Mouse (Mus musculus) ES-Bruce4 (cell line): ENCODE results near the gene Sf3a2. TPM values are rescaled to one million over a fixed set of nuclear protein-coding genes. Genes with fewer than 3 reads are reported as not detected.

Experiments used
- H3K27ac ChIP-seq: 2 replicates; pipeline ENCODE4 v1.5.1; 2012; ENCODE audit warnings: low read length, inconsistent platforms; ENCODE audit not compliant: insufficient read depth
- H3K27me3 ChIP-seq: 2 replicates; pipeline ENCODE4 v1.6.1; 2012; ENCODE audit warnings: mild to moderate bottlenecking, low read length, inconsistent platforms; ENCODE audit not compliant: control insufficient read depth, poor library complexity, insufficient read depth, severe bottlenecking
- H3K36me3 ChIP-seq: 2 replicates; pipeline ENCODE4 v1.6.1; 2012; ENCODE audit warnings: inconsistent platforms, mild to moderate bottlenecking, low read length, moderate library complexity; ENCODE audit not compliant: control insufficient read depth, poor library complexity, insufficient read depth, severe bottlenecking
- H3K4me1 ChIP-seq: one replicate; pipeline ENCODE4 v1.8.1; 2011; ENCODE audit warnings: low read length; ENCODE audit not compliant: control insufficient read depth, insufficient read depth
- H3K4me3 ChIP-seq: 2 replicates; pipeline ENCODE4 v1.5.1; 2011; ENCODE audit warnings: low read depth, mild to moderate bottlenecking, low read length
- H3K9ac ChIP-seq: 2 replicates; pipeline ENCODE4 v1.6.1; 2012; ENCODE audit warnings: low read depth, mild to moderate bottlenecking, inconsistent platforms; ENCODE audit not compliant: poor library complexity, severe bottlenecking
- H3K9me3 ChIP-seq: replicated peaks from 2 replicates; pipeline ENCODE4 v1.6.1; 2012; ENCODE audit warnings: mild to moderate bottlenecking, low read length, inconsistent platforms; ENCODE audit not compliant: control insufficient read depth, poor library complexity, insufficient read depth, severe bottlenecking
- CTCF ChIP-seq: IDR thresholded peaks from one replicate; pipeline ENCODE4 v1.8.1; 2011; ENCODE audit warnings: low read depth, low read length
- EP300 ChIP-seq: IDR thresholded peaks from 2 replicates; pipeline ENCODE4 v1.6.1; 2011; ENCODE audit warnings: low read depth, low read length; ENCODE audit not compliant: insufficient read depth
- POLR2A ChIP-seq: IDR thresholded peaks from one replicate; pipeline ENCODE4 v1.8.1; 2011; ENCODE audit warnings: low read length; ENCODE audit not compliant: insufficient read depth
- polyA plus RNA-seq: library from polyadenylated mRNA; stranded (reverse); fragments of >200 nt; gene quantifications from 2 replicates; pipeline ENCODE4 v1.2.4, GENCODE M21; 2011; ENCODE audit warnings: low read depth; ENCODE audit not compliant: missing spikeins, insufficient read depth, insufficient read length

The Sf3a2 gene
- polyA plus RNA-seq, 1 experiment: 90.1 TPM

GRCm38 (mm10) chr10:80831136-80831535 is 33.1 kb downstream of the Sf3a2 start:
- no peak overlapping the region for H3K4me3 ChIP-seq
- 0 out of 2 replicates have a peak, but pooled peaks cover 1% of the 10 kb centered on the region for H3K27me3 ChIP-seq
- peaks cover 3% of the 10 kb centered on the region for H3K36me3 ChIP-seq
- no peak overlapping the region for H3K27ac ChIP-seq
- H3K4me1 ChIP-seq: no peaks in the 10 kb centered on the region
- H3K9ac ChIP-seq: no peak overlapping the region
- TF ChIP-seq EP300: no peak
- TF ChIP-seq CTCF: no peak
- TF ChIP-seq POLR2A: no peak
- H3K9me3 ChIP-seq: no peaks in the 10 kb centered on the region

- Histone ChIP-seq H3K4me1 (no peaks in the 10 kb centered on the region), H3K9ac (no peak overlapping the region), H3K4me3 (no peak overlapping the region), H3K36me3 (peaks cover 3% of the 10 kb centered on the region), H3K27me3 (0 out of 2 replicates have a peak, but pooled peaks cover 1% of the 10 kb centered on the region), H3K9me3 (no peaks in the 10 kb centered on the region), H3K27ac (no peak overlapping the region)
- no peak for TF ChIP-seq CTCF
- TF ChIP-seq POLR2A: no peak
- TF ChIP-seq EP300: no peak
These were observed 34.8 kb downstream of the Sf3a2 start for GRCm38 (mm10) chr10:80832818-80833217.

GRCm38 (mm10) chr10:80835617-80836016 is 37.6 kb downstream of the Sf3a2 start:
- Histone ChIP-seq H3K27me3 (0 out of 2 replicates have a peak, but pooled peaks cover 1% of the 10 kb centered on the region), H3K27ac (no peak overlapping the region)
- TF ChIP-seq CTCF: no peak
- no peak for TF ChIP-seq POLR2A
- no peak for TF ChIP-seq EP300

GRCm38 (mm10) chr10:80836949-80837379 is 39.0 kb downstream of the Sf3a2 start:
- Histone ChIP-seq H3K27ac (no peak overlapping the region), H3K36me3 (no peaks in the 10 kb centered on the region), H3K27me3 (0 out of 2 replicates have a peak, but pooled peaks cover 1% of the 10 kb centered on the region), H3K4me3 (no peak overlapping the region), H3K4me1 (no peaks in the 10 kb centered on the region), H3K9me3 (no peaks in the 10 kb centered on the region), H3K9ac (no peak overlapping the region)
- TF ChIP-seq CTCF (no peak), POLR2A (no peak), EP300 (no peak)

More at GRCm38 (mm10) chr10:80835617-80836016, 37.6 kb downstream of the Sf3a2 start:
- Histone ChIP-seq H3K9me3 (no peaks in the 10 kb centered on the region), H3K4me3 (peak overlapping the region; percentile 24), H3K36me3 (no peaks in the 10 kb centered on the region), H3K4me1 (no peaks in the 10 kb centered on the region), H3K9ac (no peak overlapping the region)

GRCm38 (mm10) chr10:80837827-80838226 is 39.8 kb downstream of the Sf3a2 start:
- no peak overlapping the region for H3K9ac ChIP-seq
- H3K9me3 ChIP-seq: no peaks in the 10 kb centered on the region
- H3K4me1 ChIP-seq: no peaks in the 10 kb centered on the region
- no peaks in the 10 kb centered on the region for H3K36me3 ChIP-seq
- no peak overlapping the region for H3K27ac ChIP-seq
- H3K27me3 ChIP-seq: 0 out of 2 replicates have a peak, but pooled peaks cover 1% of the 10 kb centered on the region
- no peak overlapping the region for H3K4me3 ChIP-seq
- TF ChIP-seq POLR2A: no peak
- TF ChIP-seq EP300: no peak
- no peak for TF ChIP-seq CTCF

- Histone ChIP-seq H3K9ac (no peak overlapping the region), H3K4me1 (no peaks in the 10 kb centered on the region), H3K36me3 (no peaks in the 10 kb centered on the region), H3K9me3 (no peaks in the 10 kb centered on the region), H3K27ac (no peak overlapping the region), H3K27me3 (0 out of 2 replicates have a peak, but pooled peaks cover 1% of the 10 kb centered on the region), H3K4me3 (no peak overlapping the region)
- TF ChIP-seq POLR2A: no peak
- TF ChIP-seq EP300: no peak
- no peak for TF ChIP-seq CTCF
These were observed 40.4 kb downstream of the Sf3a2 start for GRCm38 (mm10) chr10:80838346-80838912.
